Mouse (Mus musculus) adrenal gland, postnatal 0 days (tissue): Measurements from ENCODE around the gene Ints6. TPM values are rescaled to one million over a fixed set of nuclear protein-coding genes. Genes with fewer than 3 reads are reported as not detected.

Experiments used
- polyA plus RNA-seq: library from polyadenylated mRNA; unstranded; fragments of >200 nt; fragmentation: Nextera tagmentation; extraction: Ambion mirVana; gene quantifications from 2 replicates; pipeline ENCODE4 v1.2.1, GENCODE M21; 2015

The Ints6 gene
- polyA plus RNA-seq = 8.8 and 17.4 TPM in 2 replicates

GRCm38 (mm10) chr14:62761036-62761881 is at the start of gene Ints6:
Gene Ints6, minus strand, starts transcription at chr14:62761169.

GRCm38 (mm10) chr14:62663367-62663766 is 97.6 kb downstream of the Ints6 start, which contains the start of gene Serpine3:
Gene Serpine3, plus strand, starts transcription at chr14:62663667.

Other genes starting within 250 kb of the Ints6 start
- 7.5 and 9.5 TPM in 2 replicates for gene Fam124a, start 205.4 kb downstream of the Ints6 start, polyA plus RNA-seq
- gene Gm4131, start 194.2 kb downstream of the Ints6 start, polyA plus RNA-seq = not detected in 2 replicates
- gene Serpine3, start 97.5 kb downstream of the Ints6 start, polyA plus RNA-seq = not detected in 2 replicates
- gene Wdfy2, start 76.5 kb upstream of the Ints6 start, polyA plus RNA-seq = 4.1 and 5.2 TPM in 2 replicates
- not detected in 2 replicates for gene Defb48, start 223.3 kb upstream of the Ints6 start, polyA plus RNA-seq
- gene Defb47, start 236.9 kb upstream of the Ints6 start, polyA plus RNA-seq = not detected in 2 replicates